Mouse (Mus musculus) CD4-positive, CD25-positive, alpha-beta regulatory T cell, adult 4 months (primary cell): ENCODE data around the gene Grik4. TPM values are rescaled to one million over a fixed set of nuclear protein-coding genes. Genes with fewer than 3 reads are reported as not detected.
"Not testable (repeated sequence)": the region's sequence is repeated elsewhere in the genome, so short reads cannot be mapped to it uniquely, and the experiment has no call there.

Source experiments
- ATAC-seq: one replicate; pipeline ENCODE4 v1.8.0; 2017
- polyA plus RNA-seq, 2 experiments: library from polyadenylated mRNA; unstranded; fragments of 100-300 nt; shearing (Covaris generic); gene quantifications; one replicate each; pipeline ENCODE4 v1.2.1; 2017

Grik4 gene
- polyA plus RNA-seq, 2 experiments from 2014 or later, result not detected

DNA sequence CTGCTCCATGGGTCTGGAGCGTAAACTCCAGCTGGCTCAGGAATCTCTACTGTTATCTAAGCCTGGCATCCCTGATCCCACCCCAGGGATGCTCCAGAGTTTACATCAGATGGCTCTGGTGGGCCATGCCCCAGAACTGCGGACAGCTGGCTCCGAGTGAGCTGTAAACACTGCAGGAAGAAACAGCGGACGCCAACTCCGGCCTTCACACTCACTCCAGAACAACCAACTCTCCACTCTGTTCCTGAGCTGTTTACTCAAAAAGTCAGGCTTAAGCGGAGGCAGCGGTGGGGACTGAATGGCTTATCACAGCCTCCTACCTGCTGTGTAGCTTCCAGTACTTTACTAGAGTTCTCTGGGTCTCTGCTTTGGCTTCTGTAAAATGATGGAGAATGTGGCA, 150.7 kb downstream of the Grik4 start:
- ATAC-seq, result no peak

DNA sequence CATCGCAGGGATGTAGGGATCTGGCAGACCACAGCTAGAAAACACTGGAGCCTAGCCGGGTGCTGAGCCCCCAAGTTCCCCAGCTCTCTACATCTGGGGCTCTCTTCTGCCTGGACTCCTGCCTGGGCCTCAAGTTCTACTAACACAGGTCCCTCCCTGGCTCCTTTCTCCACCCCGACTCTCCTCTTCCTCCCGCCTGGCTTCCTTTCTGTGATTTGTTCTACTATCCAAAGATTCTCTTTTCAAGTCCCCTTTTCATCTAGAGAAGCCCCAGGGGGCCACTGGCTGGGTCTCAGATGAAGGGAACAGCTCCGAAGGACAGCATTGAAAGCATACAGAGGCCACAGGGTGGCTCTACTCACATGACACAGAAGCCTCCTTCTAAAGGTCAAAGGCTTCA, 151.9 kb downstream of the Grik4 start:
- no peak for ATAC-seq

DNA sequence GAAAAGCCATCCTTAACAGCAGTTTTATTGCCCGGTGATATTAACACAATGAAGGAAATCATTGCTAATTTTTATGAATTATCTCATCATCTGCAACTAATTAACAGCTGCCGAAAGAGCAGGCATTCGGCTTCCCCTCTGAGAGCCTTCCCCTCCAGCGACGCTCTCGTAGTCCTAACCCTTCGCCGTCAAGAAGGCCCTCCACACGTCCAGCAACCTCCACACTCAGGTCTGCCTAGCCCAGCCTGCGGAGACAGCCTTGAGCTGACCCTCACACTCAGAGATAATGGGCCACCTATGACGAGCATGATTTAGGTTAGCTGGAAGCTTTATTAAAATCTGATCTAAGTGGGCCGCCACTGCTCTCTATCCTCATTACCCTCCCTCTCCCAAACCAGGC, 152.5 kb downstream of the Grik4 start:
- no peak for ATAC-seq

DNA sequence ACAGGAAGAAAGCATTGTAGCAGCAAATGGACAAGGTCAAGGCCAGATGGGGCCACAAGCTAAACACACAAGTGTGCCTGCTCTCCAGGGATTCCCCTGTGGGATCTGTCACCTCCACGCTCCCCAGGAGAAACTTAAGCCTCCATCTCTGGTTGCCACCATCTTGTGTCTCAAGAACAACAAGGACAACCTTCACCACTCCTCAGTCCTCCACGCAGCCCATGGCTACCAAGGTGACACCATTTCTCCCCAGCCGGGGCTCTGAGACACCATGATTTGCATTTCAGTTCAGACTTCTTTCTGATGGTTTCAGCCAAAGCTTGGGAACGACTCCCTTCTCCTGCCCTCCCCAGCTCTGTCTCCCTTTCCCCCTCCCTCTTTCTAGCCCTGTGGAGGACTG, 152.9 kb downstream of the Grik4 start:
- ATAC-seq, result no peak

DNA sequence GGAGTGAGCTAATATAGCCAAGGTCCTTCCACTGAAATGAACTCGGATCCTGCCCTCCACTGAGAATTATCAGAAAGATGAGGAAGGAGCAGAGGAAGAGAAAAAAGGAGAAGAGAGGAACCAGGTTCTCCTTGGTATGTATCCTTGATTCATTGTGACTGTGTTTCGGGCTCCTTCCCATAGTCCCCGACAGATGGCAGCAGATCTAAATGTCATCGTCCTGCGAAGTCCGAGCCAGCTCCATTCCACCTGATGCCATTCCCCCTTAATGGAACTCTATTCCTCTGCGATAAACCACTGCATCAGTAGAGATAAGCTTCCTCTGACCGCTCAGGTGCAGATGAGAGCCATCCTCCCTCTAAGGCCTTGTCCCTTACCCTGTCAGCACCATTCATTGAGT, 155.8 kb downstream of the Grik4 start:
- no peak for ATAC-seq

DNA sequence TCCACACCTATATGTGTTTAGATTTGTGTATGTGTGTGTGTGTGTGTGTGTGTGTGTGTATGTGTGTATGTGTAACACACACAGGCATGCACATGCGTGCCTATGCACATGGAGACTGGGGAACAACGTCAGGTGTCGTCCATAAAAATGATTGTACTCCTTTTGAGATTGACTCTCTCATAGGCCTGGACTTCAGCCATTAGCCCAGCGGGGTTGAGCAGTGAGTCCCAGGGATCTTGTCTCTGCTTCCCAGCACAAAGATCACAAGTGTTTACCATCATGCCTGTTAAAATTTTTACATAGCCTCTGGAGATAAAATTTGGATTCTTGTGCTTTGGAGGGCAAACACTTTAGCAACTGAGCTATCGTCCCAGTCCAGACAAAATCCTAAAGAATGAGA, 157.4 kb downstream of the Grik4 start:
- no peak for ATAC-seq

DNA sequence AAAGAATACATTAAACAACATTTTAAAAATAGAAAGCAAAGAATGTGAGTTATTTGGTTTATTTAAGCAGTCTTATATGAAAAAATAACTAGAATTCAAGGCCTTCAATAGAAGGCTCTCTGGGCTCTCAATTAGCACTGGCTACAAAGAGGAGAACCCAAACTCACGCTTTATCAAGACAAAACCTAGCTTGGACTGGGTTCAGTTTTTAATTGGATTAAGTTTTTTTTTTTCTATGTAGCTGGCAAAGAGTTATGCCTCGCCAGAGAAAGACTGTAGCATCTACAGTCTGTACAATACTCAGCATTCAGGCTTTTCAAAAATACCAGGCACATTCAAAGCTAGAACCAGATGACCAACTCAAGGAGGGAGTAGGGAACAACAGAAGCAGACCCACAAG, 158.0 kb downstream of the Grik4 start:
- ATAC-seq, result no peak

DNA sequence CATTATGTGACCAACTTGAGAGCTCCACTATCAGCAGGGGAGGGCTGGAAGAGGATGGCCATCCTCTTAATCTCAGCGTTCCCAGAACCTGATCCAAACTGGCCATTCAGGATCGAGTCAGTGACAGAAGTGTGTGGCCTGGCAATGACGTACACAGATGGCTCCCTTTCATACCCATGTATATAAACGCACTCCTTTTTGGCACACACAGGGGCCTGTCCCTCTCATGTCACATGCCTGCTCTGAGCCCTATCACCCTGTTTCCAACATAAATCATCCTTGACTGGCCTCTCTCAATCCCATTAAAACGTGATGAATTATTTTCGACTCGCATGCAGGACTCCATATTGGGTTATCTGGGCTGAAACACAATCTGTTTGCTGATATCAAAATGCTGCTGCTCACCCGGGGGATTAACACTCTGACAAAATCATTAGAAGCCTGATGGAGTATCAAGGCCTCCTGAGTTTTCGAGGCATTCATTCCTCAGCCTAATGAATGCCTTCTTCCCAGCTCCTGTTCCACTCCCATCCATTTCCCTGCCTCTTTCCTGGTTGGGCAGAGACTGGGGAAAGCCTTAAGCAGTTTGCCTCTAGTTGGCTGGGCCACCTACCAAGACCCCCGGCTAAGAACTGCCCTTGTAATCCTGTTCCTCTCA, 159.0 kb downstream of the Grik4 start:
- no peak for ATAC-seq

DNA sequence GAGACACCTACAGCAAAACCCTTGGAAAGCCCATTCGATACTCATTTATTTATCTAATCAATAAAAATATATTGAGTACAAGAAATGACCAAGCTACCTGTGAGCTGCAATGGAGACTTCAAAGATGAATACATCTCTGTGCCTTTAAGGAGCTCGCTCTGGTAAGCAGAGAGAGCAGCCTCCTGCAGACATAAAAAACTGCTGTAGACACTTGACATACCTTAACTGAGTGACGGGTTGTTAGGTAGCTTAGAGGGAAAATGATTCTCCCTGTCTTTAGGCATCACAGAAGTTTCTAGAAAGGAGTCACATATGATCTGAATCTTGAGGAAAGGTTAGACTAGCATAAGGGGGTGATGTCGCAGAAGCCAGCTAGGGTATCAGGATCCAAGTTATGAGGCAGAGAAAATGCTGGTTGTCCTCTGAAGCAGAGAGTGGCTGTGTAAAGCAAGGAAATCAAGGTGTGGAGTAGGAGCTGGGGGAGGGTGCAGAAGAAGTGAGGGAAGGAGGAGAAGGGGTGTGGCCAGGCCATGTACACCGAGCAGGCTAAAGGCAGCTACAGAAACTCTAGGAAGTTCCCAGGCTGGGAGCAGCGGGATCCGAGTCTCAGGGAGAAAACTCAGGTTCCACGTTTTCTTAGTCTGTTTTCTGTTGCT, 160.9 kb downstream of the Grik4 start:
- no peak for ATAC-seq

DNA sequence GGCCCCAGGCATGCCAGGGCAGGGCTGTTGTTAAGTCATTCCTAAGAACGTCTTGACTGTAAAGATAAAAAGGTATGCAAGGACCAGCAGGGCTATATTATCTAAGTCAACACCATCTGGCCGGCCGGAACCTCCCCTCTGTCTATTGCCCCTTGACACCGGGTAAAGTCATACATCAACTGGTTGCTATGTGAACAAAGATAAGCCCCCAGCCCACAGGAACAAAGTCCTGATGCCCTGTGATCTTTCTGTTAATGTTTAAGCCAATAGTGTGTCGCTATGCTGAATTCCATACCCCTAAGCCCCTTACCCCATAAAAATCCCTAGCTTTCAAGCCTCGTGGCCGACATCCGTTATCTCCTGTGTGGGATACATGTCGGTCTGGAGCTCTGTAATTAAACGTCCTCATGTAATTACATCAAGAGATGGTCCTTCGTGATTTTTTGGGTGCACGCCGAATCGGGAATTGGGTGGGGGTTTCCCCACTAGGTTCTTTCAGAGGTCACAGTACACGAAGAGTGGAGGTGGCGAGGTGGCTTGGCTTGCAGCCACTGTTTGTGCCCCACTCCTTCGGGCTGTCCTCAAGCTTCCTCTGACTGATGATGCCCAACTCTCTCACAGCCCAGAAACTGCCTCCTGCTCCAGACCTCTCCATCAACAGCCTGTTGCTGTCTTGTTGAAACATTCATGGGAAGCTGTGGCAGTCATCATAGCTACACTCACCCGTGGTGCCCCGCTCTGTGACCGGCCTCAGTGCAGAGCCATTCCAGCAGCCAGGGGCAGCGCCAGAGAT, 165.6 kb downstream of the Grik4 start:
- not testable (repeated sequence) for ATAC-seq

DNA sequence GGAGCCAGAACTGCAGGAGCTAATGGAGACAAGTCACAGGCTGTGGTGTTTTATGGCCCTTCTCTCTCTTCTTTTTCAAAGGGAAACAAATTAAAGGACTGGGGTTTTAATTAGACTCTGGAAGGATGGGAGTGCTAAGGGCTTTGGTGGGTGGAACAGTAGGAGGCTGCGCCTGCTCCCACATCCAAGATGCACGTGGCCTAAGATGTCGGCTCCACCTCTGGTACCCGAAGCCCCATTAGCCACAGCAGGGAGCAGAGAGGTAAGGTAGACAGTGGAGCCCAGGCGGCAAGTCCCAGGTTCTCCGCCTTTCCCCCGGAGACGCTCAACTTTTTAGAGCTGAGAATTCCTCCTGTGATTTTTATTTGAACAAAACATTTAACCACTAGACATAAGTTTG, 166.4 kb downstream of the Grik4 start:
- ATAC-seq, result no peak

DNA sequence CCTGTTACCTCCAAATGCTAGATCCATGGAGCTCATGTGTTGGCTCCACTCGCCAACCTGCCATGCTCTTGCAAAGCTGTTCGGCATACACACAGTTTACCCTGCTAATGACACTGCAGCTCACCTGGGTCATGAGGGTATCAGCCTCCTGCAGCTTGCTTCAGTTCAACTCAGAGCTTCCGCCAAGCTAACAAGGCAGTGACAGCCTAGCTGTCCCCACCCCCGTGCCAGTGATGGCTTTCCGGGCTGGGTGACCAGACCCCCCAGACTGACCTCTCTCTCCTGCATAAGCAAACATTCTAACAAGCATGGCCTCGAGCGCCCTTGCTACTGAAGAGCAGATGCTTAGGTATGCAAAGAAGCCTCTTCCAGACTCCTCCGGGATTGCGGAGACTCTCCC, 167.5 kb downstream of the Grik4 start:
- no peak for ATAC-seq

DNA sequence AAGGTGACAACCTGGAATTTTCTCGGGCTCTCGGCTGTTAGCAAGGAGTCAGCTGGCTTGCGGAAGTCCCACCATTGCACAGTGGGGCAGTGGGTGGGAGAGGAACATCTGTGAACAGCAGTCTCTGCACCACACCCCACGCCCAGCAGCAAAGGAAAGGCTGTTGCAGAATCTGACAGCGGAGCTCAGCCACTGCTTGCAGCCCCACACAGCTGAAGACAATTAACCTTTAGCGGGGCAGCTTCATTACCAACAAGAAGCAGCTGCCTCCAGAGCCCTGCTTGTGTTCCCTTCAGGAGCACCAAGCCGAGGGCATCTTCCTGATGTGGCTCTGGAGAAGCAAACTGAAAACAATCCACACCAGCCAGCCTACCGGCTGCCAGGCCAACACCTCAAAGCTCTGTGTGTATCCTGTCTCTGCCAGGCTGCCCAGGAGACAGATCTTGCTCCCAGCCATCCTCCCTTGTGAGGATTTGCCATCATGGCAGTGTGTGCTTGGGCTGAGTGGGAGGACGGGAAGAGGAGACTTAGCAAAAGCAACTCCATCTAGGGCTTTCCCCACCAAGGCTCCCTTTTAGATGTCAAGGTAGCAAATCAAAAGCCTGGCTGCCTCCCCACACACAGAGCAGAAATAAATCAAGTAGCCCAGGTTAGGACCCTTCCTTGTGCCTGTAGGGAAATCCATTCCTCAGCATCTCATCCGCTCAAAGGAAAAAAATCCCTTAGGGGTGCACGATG, 179.3 kb downstream of the Grik4 start:
- no peak for ATAC-seq

DNA sequence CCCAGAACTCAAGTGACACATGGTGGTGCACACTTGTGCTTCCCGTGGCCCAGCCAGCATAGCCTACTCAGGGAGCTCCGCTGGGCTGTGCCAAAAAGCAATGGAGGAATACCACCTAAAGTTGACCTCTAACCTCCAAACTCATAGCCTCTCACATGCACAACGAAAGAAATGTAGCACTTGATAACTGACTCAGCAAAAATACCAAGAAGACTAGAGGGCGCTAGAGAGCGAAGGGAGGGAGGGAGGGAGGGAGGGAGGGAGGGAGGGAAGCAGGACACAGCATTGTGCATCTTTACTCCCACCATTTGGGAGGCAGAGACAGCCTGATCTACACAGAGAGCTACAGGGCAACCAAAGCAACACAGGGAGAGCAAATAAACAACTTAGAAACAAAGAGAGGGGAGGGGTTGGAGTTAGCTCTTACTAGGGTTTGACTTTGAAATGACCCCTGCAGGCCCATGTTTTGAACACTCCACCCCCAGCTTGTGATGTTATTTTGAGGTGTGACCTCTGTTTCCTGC, 185.5 kb downstream of the Grik4 start:
- ATAC-seq, result no peak

DNA sequence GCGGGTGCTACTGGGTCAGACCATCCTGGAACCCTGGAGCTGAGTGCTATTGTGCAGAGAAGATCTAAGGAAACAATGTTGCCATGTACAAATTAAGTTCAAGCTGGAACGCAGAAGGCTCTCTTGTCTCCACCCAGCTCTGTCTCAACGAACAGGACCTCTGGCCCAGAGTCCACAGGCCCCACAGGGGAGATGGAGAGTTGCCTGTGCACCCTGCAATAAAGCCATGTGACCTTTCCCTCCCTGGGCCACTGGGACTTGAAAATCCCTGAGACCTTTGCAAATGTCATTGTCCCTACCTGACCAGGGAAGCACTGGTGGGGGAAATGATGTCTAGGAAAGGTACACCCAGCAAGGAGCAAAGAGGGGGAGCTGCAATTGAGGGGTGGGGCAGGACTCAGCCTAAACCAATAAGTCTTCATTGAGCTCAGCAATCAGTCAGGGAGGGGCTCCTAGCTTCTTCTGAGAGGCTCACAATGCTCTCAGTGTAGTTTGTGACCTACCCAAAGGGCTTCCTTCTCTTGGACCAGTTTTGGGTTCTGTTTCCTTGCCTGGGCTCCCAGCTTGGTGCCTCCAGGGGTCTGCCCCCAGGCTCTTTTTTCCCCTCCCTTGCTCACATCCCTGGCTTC, 187.2 kb downstream of the Grik4 start:
- no peak for ATAC-seq

DNA sequence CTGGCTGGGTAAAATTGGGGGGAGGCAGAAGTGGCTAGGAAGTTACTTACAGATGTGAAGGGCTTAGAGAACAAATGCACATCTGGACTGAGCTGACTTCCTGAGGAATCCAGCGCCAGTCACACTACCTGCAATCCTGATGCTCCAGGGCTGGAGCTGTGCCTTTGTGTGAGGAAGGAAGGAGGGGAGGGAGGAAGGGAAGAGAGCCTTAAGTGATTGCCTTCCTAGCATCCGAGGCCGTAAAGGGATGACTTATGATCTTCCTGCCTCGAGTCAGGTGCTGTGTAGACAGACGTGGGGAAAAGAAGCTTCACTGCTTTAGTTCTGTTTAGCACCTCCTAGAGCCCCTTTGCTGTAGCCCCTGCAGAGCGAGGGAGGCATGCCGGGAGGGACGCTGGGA, 189.6 kb downstream of the Grik4 start:
- no peak for ATAC-seq

DNA sequence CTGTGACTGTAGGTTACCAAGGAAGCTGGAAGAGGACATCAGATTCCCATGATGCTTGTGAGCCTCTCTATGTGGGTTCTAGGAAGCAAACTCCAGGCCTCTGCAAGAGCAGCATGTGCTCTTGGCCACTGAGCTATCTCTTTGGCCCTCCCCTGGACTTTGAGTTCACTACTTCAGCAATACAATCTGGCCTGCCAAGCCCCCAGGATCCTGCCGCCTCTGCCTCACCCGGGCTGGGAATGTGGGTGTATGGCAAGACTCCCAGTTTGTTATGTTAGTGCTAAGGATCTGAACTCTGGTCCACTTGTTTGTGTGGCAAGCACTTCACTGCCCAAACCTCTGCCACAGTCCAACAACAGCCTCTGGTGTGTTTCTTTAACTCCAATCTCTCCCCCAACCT, 193.1 kb downstream of the Grik4 start:
- no peak for ATAC-seq

DNA sequence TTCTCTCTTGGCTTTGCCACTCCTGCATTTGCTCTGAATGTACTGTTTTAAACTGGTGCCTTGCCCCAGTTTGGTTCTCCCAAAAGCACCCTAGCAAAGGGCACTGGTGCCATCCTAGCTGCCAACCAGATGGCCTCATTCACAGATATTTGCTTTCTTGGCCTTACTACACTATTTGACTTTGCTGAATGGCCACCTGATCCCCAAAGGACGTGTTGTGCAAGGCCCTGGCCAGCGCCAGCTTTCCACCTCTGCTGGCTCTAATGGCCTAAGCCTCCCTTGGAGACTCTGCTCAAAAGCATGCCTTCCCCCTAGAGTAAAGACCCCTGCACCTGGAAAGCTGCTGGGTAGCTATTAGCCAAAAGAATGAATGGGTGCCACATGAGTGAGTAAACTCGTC, 194.1 kb downstream of the Grik4 start:
- ATAC-seq, result no peak

DNA sequence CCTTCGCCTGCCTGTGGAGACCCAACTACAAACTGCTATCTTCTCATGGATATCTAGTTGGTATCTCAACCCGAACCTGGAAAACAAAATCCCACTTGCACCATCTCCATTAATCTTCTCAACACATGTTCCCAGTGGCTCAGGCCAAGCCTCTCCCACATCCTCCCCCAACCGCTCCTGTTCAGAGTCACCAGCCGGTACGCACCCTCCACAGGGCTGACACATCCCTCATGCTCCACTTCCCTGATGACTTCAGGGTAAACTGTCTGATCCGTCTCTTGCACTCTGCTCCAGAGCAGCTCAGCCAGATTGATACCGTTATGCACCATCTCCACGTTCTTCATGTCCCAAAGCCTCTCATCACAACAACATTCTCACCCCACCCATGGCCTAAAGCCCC, 198.3 kb downstream of the Grik4 start:
- no peak for ATAC-seq

DNA sequence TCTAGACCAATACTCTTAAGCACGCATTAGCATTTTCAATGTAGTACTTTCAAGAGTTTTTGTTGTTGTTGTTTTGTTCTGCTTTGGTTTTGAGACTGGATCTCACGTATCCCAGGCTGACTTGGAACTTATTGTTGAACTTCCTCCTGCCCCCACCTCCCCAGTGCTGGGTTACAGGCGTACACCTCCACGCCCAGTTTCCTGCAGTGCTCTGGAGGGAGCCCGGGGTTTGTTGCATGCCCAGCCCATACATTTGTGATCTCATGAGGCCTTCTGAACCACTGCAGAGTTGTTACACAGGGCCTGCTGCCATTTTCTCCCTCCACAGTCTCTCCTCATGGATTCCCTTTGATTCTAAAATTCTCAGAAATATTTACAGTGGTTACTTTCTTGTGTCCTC, 201.9 kb downstream of the Grik4 start:
- ATAC-seq, result no peak

DNA sequence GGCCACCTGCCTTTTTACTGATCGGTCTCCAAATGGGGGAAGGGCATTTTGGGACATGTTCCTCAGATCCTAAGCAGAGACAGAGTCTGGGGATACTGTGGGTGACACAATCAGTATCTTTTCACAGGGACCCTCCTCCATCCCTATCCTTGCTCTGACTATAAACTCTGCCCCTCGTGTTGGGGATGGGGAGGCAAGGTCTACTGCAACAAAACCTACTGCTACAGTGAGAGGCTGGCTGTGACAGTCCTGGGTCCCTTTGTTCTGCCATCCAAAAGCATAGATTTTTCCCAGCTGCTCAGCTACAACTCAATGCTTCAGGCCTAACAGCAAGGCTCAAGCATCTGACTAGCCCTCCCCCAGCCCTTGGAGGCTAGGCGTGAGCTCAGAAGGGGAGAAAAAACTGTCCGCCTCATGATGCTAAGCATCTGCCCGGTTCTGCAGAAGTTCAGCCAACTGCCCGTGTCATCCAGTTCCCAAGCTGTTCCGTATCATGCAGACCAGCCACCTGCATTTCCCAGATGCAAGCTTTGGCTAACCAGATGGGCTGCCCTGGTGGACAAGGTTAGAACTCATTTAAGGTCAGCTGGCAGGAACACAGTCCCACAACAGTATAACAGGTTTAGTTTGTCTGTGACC, 207.5 kb downstream of the Grik4 start:
- ATAC-seq, result no peak

DNA sequence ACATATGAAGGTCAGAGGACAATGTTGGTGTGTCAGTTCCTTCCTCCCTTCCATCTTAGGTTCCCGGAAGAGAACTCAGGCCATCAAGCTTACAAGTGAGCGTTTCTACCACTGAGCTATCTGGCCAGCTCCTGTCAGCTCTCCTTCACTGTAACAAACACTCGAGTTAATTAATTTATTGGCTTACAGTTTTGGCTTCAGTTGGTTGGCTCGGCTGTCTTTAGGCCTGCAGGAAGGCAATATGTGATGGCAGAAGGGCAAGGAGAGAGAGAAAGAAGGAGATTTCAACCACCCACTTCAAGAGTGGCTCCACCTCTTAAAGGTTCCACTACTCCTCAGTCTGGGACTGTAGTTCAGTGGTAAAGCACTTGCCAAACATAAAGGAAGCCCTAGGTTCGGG, 209.2 kb downstream of the Grik4 start:
- ATAC-seq, result no peak
